Mouse (Mus musculus): ENCODE results near the gene Cep104. TPM values are rescaled to one million over a fixed set of nuclear protein-coding genes. Genes with fewer than 3 reads are reported as not detected.

Cep104 gene
- polyA plus RNA-seq, 1 experiment from 2014 or later: 19.7 TPM

Other genes with a start within 250 kb of the Cep104 start
- gene A430005L14Rik, start 18.0 kb upstream of the Cep104 start, polyA plus RNA-seq (2014; fragmentation: Nextera tagmentation; extraction: Ambion mirVana): 63.3 and 63.7 TPM in 2 replicates
- gene Dffb, start 68 bp upstream of the Cep104 start, polyA plus RNA-seq (2014; fragmentation: Nextera tagmentation; extraction: Ambion mirVana): 7.9 and 9.1 TPM in 2 replicates
- 12.7 and 13.5 TPM in 2 replicates for gene Lrrc47, start 36.5 kb downstream of the Cep104 start, polyA plus RNA-seq (2014; fragmentation: Nextera tagmentation; extraction: Ambion mirVana)
- gene Smim1, start 51.0 kb downstream of the Cep104 start, polyA plus RNA-seq (2014; fragmentation: Nextera tagmentation; extraction: Ambion mirVana): 6.3 and 7.7 TPM in 2 replicates
- gene Ccdc27, start 67.5 kb downstream of the Cep104 start, polyA plus RNA-seq (2014; fragmentation: Nextera tagmentation; extraction: Ambion mirVana): not detected in 2 replicates
- gene Trp73, start 165.0 kb downstream of the Cep104 start, polyA plus RNA-seq (2014; fragmentation: Nextera tagmentation; extraction: Ambion mirVana): 0.20 and 0.59 TPM in 2 replicates
- 43.2 and 45.6 TPM in 2 replicates for gene Wrap73, start 167.2 kb downstream of the Cep104 start, polyA plus RNA-seq (2014; fragmentation: Nextera tagmentation; extraction: Ambion mirVana)
- 203 and 208 TPM in 2 replicates for gene Tprgl, start 185.5 kb downstream of the Cep104 start, polyA plus RNA-seq (2014; fragmentation: Nextera tagmentation; extraction: Ambion mirVana)
- gene Megf6, start 195.5 kb downstream of the Cep104 start, polyA plus RNA-seq (2014; fragmentation: Nextera tagmentation; extraction: Ambion mirVana): 6.9 and 8.4 TPM in 2 replicates

All from midbrain, embryonic 14.5 days (tissue).